Mouse (Mus musculus) WW6 (cell line): ENCODE results near the gene Cyp26c1.

Source experiments
- DNase-seq: peaks from one replicate; pipeline ENCODE4 v3.0.0-alpha.2; 2013; ENCODE audit warnings: low read depth, low spot score

The Cyp26c1 gene

DNA sequence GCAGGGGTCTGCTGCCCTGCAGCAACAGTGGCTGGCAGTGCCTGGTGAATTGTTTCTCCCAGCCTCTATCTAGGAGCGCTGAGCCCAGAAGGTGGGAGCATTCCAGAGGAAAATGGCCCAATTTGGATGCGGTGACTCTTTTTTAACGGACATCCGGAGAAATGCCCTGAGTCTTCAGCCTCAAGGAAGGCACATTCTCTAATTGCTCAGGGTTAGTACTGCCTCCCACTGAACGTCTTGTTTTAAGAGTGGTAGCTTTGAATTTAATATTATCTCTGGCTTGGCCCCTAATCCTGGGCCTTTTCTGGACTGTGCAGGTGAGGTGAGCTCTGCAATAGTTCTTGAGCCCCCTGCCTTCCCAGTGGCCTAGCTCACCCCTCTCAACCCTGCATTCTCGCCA is at the start of gene Cyp26c1:
Cyp26c1 (plus strand) TSS at position 301 of the 400 bp plus-strand sequence.
- no peak for DNase-seq

DNA sequence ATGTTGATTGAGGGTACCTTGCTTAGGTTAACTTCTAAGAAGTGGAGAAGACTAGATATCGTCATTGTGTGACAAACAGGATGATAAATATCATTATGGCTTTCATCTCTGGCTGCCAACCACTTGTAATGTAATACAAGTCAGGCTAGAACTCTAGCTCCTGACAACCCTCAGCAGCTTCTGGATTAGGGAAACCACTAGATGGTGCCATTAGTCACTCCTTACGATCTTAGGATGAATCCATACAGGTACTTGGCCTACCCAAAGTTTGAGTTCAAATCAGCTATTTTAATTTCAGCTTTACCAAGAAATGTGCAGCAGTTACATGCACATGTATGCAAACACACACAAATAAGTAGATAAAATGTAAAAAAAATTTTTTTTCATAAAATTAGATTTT is 37.4 kb upstream of the Cyp26c1 start:
- no peak for DNase-seq

DNA sequence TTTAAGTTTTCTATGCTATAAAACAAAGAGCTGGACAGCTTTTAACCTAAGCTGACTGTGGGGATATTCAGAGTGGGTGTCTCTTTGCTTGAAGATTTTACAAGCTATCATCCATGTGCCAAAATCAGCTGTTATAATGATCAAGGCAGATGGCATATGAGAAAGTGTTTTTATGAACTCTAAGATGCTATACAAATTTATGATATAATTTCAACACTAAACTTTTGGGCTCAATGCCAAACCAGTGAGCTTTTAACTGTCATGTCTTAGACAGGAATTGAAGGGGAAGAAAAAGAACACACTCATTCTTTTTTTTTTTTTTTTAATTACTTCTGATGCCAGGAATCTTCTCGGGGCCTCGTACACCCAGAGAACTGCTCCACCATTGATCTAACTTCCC is 34.9 kb upstream of the Cyp26c1 start:
- no peak for DNase-seq

DNA sequence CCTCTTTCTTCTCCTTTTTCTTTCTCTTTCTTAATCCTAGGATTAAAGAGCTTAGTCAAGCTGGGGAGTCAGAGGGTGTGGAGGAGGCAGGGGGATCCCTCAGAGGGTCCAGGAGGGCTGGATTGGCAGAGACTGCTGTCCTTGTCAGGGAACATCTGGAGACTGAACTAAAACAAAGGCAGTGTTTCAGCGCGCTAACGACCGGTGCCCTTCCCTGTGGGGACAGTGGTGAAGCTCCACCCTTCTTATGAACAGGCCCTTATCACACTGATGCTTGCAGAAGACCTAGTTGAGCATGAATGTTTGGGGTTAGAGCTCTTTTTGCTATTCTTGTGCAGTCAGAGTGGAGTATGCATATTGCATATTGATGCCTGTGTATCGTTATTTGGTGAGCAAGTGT is 31.4 kb upstream of the Cyp26c1 start:
- no peak for DNase-seq

DNA sequence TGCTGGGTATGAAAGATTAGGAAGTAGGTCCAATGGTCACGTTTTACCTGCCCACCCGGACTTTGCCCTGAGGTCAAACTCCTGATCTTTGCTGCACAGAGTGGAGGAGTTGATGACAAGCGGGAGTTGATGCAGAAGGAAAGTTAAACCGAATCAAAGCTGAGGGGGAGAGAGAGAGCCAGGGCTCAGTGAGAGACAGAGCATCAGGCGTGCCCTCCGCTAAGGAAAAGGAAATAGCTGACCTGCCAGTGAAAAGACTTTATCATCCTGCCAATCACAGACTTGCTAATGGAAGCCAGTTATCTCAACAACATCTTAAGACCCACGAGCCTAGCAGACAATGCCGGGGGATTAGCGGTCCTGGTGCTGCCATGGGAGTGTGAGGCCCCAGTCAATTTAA is 28.9 kb upstream of the Cyp26c1 start:
- no peak for DNase-seq

DNA sequence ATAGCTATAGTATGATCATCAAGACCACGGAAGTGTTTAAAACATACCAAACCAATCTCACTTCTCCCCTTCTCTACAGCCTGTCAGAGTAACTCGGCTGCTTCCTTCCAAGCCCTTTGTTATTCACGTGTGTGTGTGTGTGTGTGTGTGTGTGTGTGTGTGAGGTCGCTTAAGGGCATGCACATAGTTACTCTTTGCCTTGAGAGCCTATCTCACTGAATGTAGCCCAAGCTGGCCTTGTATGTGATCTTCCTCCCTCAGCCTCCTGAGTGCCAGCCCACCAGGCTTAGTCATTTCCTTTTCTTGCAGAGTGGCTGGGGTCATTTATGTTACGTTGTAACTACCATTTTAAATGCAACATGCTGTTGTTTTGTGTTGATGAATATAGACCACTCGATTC is 20.1 kb upstream of the Cyp26c1 start:
- DNase-seq, result no peak

DNA sequence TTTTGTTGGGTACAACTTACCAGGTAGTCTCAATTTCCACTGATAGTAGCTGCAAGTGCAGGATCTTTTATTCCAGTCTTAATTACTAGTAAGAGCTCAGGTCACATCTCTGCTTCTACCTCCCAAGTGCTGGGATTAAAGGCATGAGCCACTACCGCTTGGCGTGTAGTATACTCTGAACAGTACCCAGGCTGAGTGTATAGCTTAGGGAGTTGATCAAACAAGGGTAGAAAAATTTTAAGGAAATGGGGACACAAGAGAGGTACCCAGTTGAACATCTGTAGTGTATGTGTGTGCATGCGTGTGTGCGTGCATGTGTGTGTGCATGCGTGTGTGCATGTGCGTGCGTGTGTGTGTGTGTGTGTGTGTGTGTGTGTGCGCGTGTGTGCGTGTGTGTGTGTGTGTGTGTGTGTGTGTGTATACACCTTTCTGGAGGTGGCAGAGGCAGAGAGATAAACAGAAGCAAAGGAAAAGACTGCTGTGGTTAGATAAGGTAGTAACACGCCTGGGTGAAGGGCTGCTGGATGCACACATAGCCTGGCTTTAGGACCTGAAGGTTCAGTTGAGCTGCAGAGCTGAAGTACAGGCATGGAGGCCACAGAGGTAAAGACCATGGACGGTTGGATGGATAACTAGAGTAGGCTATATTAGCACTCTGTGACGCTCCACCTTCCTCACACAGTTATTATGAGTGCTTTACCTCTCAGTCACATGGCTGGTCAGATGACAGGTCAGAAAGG is 17.4 kb upstream of the Cyp26c1 start:
- no peak for DNase-seq

DNA sequence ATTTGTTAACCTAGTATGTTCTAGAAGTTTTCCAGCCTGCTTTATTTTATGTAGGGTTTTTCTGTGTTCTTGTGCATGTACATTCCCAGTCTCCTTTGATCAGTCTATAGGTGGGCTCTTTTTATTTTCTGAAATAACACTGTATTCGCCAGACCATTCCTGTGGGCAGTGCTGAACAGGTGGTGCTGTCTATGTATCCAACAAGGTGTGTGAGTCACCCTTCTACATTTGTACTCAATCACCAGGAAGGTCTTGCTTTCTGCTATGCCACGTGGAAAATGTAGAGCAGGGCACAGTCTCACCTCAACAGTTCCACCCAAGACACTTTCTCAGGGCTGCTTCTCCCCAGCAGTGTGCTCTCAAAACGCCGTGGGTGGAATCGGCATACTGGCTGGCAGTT is 16.7 kb upstream of the Cyp26c1 start:
- DNase-seq, result no peak

DNA sequence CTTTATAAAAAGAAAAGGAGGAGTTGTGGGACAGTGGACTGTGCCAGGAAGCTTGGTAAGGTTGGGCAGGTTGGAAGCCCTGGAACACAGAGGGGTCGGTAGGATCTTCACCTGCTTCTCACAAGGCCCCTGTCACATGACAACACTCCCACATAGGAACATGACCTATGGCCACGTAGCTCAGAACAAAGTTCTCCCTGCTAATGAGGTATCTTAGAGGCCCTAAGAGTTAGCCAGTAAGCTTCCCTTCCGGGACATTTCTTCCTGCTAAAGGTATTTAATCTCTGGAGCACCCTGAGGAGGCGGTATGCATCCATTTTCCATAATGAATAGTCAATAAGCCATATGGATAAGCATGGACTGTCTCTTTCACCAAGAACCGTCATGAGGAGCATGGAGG is 15.9 kb upstream of the Cyp26c1 start:
- no peak for DNase-seq

DNA sequence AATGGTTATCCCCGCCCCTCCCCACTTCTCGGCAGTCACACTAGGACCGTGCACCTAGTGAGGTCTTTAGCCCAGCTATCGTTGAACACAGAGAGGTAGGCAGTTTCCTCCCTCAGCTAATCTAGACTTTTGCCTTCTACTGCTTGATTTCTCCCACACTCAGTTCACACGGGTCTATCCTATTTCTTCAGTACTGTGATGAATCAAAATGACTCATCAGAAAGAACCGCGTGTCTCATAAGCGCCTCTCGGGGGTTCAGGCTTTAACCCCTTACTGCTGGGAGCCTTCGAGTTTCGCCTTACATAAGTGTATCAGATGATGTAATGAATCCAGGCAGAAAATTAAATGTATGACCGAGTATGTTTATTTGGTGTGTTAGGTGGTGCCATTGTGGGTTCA is 12.0 kb upstream of the Cyp26c1 start:
- no peak for DNase-seq

DNA sequence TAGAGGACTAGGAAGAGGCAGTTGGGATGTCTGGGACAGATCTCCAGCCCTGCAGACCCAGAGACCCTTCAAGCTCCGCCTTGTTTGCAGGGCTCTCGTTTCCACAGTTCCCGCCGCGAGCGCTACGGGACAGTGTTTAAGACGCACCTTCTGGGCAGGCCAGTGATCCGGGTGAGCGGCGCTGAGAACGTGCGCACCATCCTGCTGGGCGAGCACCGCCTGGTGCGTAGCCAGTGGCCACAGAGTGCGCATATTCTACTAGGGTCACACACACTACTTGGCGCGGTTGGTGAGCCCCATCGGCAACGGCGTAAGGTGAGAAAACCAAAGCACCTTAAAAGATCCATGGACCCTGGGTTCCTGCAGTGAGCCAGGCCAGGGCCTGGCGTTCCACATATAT is 966 bp downstream of the Cyp26c1 start:
- DNase-seq, result no peak

DNA sequence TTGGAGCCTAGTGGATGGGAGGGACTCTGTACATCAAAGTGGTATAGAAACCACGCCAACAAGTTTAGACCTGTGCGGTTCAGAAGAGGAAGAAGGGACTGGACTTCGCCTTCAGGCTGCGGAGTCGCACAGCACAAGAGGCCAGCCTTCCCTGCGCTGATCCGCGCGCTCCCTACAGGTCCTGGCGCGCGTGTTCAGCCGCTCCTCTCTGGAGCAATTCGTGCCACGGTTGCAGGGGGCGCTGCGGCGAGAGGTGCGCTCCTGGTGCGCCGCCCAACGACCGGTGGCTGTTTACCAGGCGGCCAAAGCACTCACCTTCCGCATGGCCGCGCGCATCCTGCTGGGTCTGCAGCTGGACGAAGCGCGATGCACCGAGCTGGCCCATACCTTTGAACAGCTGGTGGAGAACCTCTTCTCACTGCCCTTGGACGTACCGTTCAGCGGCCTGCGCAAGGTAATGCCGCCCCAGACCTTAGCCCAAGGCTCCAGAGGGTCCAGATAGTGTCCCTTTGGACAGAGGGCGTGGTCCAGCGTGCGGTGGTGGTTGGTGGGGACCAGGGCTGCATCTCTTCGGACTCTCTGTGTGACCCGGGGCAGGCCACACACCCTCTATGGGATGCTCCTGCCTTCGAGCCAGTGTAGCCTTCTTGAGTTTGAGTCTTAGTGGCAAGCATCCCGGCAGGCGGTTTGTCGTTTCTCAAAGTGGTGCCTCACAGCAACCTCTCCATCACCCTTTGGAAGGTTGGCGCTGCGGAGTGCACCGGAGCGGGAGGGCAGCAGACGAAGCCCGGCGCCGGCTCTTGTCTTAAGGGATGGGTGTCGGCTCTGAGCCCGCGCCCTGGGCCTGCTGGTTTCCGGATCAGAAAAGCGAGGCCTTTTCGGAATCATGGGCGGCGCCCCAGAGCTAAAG is 1.8 kb downstream of the Cyp26c1 start:
- no peak for DNase-seq

DNA sequence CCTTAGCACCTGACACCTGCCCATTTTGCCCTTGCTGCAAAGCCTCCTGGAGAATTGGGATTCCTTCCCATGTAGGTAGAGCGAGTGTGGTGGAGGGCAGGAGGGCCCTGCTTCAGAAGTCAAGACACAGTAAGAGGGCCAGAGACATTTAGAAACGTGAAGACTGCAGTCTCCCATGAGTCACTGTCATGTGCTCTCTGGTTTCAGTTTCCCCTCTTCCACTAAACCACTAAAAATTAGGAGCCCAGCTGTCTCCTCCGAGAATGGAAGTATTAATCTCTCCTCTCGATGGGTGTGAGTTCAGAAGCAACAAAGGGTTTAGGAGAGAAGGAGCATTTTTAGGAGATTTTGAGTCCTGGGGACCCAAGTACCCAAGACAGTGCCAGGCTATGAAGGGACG is 4.1 kb downstream of the Cyp26c1 start:
- no peak for DNase-seq

DNA sequence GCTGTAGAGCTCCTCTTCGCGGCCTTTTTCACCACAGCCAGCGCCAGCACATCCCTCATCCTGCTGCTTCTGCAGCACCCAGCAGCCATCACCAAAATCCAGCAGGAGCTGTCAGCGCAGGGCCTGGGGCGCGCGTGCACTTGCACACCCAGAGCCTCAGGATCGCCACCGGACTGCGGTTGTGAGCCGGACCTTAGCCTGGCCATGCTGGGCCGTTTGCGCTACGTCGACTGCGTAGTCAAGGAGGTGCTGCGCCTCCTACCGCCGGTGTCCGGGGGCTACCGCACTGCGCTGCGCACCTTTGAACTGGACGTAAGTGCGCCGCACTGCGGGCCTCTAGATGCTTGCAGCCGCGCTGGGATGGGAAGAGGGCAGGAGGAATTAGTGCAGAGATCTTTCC is 5.3 kb downstream of the Cyp26c1 start:
- DNase-seq, result no peak

DNA sequence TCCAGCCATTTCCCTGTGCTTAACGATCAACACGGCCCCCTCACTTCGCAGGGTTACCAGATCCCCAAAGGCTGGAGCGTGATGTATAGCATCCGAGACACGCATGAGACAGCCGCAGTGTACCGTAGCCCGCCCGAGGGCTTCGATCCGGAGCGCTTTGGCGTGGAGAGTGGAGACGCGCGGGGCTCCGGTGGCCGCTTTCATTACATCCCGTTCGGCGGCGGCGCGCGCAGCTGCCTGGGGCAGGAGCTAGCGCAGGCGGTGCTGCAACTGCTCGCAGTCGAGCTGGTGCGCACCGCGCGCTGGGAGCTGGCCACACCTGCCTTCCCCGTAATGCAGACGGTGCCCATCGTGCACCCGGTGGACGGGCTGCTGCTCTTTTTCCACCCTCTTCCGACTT is 7.5 kb downstream of the Cyp26c1 start:
- DNase-seq, result no peak

DNA sequence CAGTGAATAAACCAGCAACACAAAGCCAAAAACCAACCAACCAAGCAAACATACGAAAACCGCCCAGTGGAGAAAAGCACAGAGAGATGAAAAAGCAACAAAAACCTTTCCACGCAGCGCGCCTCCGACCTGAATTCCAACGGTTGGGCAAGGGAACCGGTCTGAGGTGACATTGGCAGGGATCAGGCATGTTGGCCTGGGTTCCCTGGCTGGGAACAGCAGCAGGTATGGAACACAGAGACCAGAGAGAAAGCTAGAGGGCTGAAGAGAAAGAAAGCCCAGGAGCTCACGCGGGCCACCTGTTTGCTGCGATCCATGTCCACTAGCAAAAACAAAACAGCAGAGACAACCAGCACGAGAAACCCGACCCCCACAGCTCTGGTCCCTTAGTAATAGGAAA is 9.8 kb downstream of the Cyp26c1 start:
- DNase-seq, result no peak

DNA sequence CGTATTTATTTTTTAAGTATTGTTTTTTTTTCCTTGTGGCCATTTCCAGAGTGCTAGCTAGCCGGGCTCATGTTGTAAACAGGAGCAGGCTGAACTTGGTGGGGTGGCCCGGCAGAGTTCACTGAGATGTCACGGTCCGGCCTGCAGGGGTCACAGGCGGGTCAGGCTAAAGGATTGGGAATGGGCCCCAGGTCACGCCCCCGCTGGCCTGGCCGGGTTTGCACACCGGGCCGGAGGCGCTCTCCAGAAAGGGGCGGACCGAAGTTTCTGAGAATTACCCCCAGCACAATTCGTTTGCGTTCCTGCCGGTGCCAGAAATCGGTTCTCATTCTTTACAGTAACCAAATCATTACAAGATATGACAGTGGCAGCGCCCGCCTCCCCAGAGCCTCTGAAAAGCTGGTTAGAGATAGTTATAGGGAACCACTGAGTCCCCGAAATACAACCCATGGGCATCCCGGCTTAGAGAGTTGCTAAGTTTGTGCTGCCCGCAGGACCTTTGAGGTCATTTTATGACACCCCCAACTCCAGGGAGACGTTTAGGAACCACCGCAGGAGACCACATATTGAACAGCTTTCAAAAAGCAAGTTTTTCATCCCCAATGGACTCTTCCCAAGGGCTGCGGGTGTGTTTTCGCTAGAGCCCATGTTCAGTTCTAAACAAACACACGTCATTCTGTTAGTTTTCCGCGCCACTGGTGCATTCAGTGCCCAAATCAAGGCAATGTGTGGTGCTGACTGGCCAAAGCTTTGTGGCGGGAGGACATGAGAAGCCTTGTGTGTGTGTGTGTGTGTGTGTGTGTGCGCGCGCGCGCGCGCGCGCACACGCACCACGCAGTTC is 10.6 kb downstream of the Cyp26c1 start:
- no peak for DNase-seq

DNA sequence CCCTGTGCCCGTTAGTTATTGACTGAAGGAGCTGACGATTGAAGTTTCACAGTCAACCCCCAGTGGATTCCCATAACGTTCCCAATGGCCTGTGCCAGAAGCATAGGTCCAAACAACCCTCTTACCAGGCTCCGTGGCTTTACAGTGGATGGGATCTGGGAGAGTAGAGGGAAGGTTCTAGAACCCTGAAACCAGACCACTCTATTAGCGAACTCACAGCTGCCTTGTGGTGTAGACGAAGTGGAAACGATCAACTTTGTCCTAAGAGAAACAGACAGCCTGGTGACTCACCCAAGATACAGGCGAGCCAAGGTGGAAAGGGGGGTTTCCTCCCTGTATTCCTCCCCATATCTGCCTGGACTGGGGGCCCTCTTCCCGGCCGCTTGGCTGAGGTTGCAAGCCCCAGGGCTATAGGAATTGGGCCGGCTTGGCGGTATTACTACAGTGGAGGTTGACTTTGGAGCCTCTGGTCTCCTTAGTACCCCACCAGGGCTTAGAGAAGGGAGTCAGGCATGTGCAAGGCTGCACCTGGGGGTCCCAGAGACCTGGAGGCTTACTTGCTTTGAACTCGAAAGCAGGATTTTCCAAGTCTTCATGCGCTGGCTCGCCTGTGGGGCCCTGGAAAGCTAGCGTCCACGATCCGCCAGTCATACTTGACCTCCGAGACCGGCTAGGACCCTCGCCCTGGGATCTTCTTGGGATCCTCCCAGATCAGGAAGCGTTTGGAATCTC is 11.4 kb downstream of the Cyp26c1 start:
- DNase-seq, result no peak

DNA sequence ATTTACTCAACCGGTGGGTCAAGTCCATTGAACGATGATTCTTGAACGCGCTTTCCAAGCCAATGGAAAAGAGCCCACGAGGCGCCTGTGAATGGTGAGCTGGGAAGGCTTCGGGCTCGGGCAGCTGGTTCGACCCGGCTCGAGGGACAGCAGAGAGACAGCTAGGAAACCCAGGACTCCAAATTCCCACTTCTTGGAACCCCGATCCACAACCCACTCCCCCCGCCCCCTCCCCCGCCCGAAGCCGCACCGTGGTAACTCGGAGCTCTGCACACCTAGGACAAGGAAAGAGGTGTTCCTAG is 11.9 kb downstream of the Cyp26c1 start:
- DNase-seq, result no peak

DNA sequence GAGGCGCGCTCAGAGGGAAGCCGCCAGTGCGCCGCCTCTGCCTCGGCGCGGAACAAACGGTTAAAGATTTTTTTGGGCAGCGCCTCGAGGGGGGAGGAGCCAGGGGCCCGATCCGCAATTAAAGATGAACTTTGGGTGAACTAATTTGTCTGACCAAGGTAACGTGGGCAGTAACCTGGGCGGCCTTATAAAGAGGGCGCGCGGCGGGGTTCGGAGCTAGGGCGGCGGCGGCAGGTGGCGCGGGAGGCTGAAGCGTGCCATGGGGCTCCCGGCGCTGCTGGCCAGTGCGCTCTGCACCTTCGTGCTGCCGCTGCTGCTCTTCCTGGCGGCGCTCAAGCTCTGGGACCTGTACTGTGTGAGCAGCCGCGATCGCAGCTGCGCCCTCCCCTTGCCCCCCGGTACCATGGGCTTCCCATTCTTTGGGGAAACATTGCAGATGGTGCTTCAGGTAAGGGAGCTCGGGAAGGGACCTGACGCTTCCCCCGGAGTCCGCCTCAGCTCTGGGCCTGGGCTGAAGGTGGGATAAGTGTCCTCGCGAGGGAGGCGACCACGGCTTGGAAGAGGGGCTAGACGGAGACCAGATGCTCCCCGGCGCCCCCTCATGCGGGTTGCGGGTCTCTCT is 12.4 kb downstream of the Cyp26c1 start, which contains the start of gene Cyp26a1:
Cyp26a1 (plus strand) TSS at position 148 of the 622 bp plus-strand sequence.
- no peak for DNase-seq
